Mouse (Mus musculus): ENCODE data around the gene Mpc1.
"Not testable (repeated sequence)": the region's sequence is repeated elsewhere in the genome, so short reads cannot be mapped to it uniquely, and the experiment has no call there.

The Mpc1 gene

GRCm38 (mm10) chr17:8316251-8316650 is 33.5 kb downstream of the Mpc1 start:
- peaks cover 41% of the 10 kb centered on the region for H3K4me1 ChIP-seq (replicated peaks; ENCODE audit: low read depth, low read length)
- no peaks in the 10 kb centered on the region for H3K9me3 ChIP-seq (ENCODE audit: low read length)
- no peak overlapping the region for H3K4me3 ChIP-seq (replicated peaks; ENCODE audit: low read length)
- peaks cover 49% of the 10 kb centered on the region for H3K36me3 ChIP-seq (ENCODE audit: insufficient read depth, low read length)
- TF ChIP-seq POU5F1 (IDR thresholded peaks at IDR 0.05; ENCODE audit: borderline replicate concordance, low read length), result no peak
- peak; percentile 58 for TF ChIP-seq CTCF (conservative IDR thresholded peaks at IDR 0.05; ENCODE audit: low read length)
- H3K27me3 ChIP-seq (ENCODE audit: insufficient read depth, low read length), result no peaks in the 10 kb centered on the region

GRCm38 (mm10) chr17:8326877-8327276 is 44.2 kb downstream of the Mpc1 start:
- H3K27me3 ChIP-seq (ENCODE audit: insufficient read depth, low read length); H3K4me3 ChIP-seq (replicated peaks; ENCODE audit: low read length); H3K9me3 ChIP-seq (ENCODE audit: low read length): not testable (repeated sequence)
- Histone ChIP-seq H3K36me3 (ENCODE audit: insufficient read depth, low read length) (peaks cover 45% of the 10 kb centered on the region), H3K4me1 (replicated peaks; ENCODE audit: low read depth, low read length) (peaks cover 24% of the 10 kb centered on the region)

DNA sequence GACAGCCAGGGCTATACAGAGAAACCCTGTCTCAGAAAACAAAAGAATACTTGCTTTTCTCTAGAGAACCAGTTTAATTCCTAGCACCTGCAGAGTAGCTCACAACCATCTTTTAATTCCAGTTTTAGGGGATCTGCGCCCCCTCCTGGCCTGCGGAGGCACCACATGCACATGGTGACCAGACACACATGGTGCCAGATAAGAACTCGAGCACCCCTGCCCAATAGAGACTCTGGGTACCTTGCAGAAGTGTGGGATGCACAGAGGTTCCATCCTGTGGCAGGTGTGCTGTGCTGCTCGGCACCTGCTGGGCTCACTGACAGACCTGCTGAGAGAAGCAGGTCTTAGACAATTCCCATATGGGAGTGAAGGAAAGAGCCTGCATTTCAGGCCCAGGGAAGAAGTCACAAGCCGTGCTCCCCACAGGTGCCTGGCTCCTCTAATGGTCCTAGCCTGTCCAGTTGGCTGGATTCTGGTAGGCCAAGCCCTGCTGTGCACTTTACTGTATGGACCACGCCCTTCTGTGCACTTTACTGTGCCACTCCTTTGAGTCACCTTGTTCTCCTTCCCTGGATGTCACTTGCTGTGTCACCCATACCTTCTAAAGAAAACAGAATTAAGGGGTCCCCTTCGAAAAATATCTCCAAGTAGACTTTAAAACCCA is 45.9 kb downstream of the Mpc1 start:
- TF ChIP-seq NANOG (IDR thresholded peaks at IDR 0.05; ENCODE audit: borderline replicate concordance, low read length) (no peak), CTCF (conservative IDR thresholded peaks at IDR 0.05; ENCODE audit: low read length) (peak; percentile 89), POU5F1 (IDR thresholded peaks at IDR 0.05; ENCODE audit: borderline replicate concordance, low read length) (no peak)
- H3K4me1 ChIP-seq (replicated peaks; ENCODE audit: low read depth, low read length), result peaks cover 24% of the 10 kb centered on the region
- H3K9me3 ChIP-seq (ENCODE audit: low read length), result no peaks in the 10 kb centered on the region
- peaks cover 29% of the 10 kb centered on the region for H3K36me3 ChIP-seq (ENCODE audit: insufficient read depth, low read length)
- peaks cover 3% of the 10 kb centered on the region; the same call in 1 of the 2 replicates for H3K27me3 ChIP-seq (ENCODE audit: insufficient read depth, low read length)
- H3K4me3 ChIP-seq (replicated peaks; ENCODE audit: low read length), result no peak overlapping the region

- H3K4me3 ChIP-seq (replicated peaks; ENCODE audit: low read length), result no peak overlapping the region
- H3K9me3 ChIP-seq (ENCODE audit: low read length), result no peaks in the 10 kb centered on the region
- H3K4me1 ChIP-seq (replicated peaks; ENCODE audit: low read depth, low read length), result peaks cover 19% of the 10 kb centered on the region
- TF ChIP-seq POU5F1 (IDR thresholded peaks at IDR 0.05; ENCODE audit: borderline replicate concordance, low read length) (no peak), CTCF (conservative IDR thresholded peaks at IDR 0.05; ENCODE audit: low read length) (no peak), NANOG (IDR thresholded peaks at IDR 0.05; ENCODE audit: borderline replicate concordance, low read length) (no peak)
- peaks cover 3% of the 10 kb centered on the region; the same call in 1 of the 2 replicates for H3K27me3 ChIP-seq (ENCODE audit: insufficient read depth, low read length)
- H3K36me3 ChIP-seq (ENCODE audit: insufficient read depth, low read length), result peaks cover 12% of the 10 kb centered on the region; the same call in 1 of the 2 replicates
Measured at GRCm38 (mm10) chr17:8330602-8331001, 47.9 kb downstream of the Mpc1 start.

DNA sequence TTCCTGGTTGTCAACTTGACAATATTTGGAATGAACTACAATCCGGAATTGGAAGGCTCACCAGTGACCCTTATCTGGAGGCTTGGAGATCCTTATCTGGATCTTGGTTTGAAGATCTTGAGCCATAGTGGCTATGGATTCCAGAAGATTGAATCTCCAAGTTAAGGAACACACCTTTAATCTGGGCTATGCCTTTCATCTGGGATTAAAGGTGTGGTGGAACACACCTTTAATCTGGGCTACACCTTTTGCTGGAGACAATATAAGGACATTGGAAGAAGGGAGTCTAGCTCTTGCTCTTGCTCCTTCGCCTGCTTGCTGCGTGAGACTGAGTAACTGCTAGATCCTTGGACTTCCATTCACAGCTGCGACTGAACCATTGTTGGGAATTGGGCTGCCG is 54.5 kb downstream of the Mpc1 start, which contains the start of gene Prr18:
Gene Prr18, plus strand, starts transcription at position 301 of the 400 bp plus-strand sequence.
- Histone ChIP-seq H3K4me1 (replicated peaks; ENCODE audit: low read depth, low read length) (peaks cover 19% of the 10 kb centered on the region), H3K27me3 (ENCODE audit: insufficient read depth, low read length) (peaks cover 42% of the 10 kb centered on the region)
- H3K9me3 ChIP-seq (ENCODE audit: low read length); H3K36me3 ChIP-seq (ENCODE audit: insufficient read depth, low read length); H3K4me3 ChIP-seq (replicated peaks; ENCODE audit: low read length): not testable (repeated sequence)

GRCm38 (mm10) chr17:8339666-8340374 is 57.1 kb downstream of the Mpc1 start:
- Histone ChIP-seq H3K4me3 (replicated peaks; ENCODE audit: low read length) (peak overlapping the region; percentile 81), H3K4me1 (replicated peaks; ENCODE audit: low read depth, low read length) (peaks cover 19% of the 10 kb centered on the region), H3K27me3 (ENCODE audit: insufficient read depth, low read length) (peaks cover 66% of the 10 kb centered on the region), H3K36me3 (ENCODE audit: insufficient read depth, low read length) (peaks cover 4% of the 10 kb centered on the region; the same call in 1 of the 2 replicates), H3K9me3 (ENCODE audit: low read length) (no peaks in the 10 kb centered on the region)
- no peak for TF ChIP-seq NANOG (IDR thresholded peaks at IDR 0.05; ENCODE audit: borderline replicate concordance, low read length)
- TF ChIP-seq CTCF (conservative IDR thresholded peaks at IDR 0.05; ENCODE audit: low read length), result no peak
- no peak for TF ChIP-seq POU5F1 (IDR thresholded peaks at IDR 0.05; ENCODE audit: borderline replicate concordance, low read length)

GRCm38 (mm10) chr17:8340407-8341359 is 58.0 kb downstream of the Mpc1 start:
- H3K4me3 ChIP-seq (replicated peaks; ENCODE audit: low read length), result peak overlapping the region; percentile 81
- H3K9me3 ChIP-seq (ENCODE audit: low read length), result no peaks in the 10 kb centered on the region
- TF ChIP-seq NANOG (IDR thresholded peaks at IDR 0.05; ENCODE audit: borderline replicate concordance, low read length) (no peak), CTCF (conservative IDR thresholded peaks at IDR 0.05; ENCODE audit: low read length) (no peak), POU5F1 (IDR thresholded peaks at IDR 0.05; ENCODE audit: borderline replicate concordance, low read length) (no peak)
- peaks cover 19% of the 10 kb centered on the region for H3K4me1 ChIP-seq (replicated peaks; ENCODE audit: low read depth, low read length)
- peaks cover 72% of the 10 kb centered on the region for H3K27me3 ChIP-seq (ENCODE audit: insufficient read depth, low read length)
- peaks cover 4% of the 10 kb centered on the region; the same call in 1 of the 2 replicates for H3K36me3 ChIP-seq (ENCODE audit: insufficient read depth, low read length)

DNA sequence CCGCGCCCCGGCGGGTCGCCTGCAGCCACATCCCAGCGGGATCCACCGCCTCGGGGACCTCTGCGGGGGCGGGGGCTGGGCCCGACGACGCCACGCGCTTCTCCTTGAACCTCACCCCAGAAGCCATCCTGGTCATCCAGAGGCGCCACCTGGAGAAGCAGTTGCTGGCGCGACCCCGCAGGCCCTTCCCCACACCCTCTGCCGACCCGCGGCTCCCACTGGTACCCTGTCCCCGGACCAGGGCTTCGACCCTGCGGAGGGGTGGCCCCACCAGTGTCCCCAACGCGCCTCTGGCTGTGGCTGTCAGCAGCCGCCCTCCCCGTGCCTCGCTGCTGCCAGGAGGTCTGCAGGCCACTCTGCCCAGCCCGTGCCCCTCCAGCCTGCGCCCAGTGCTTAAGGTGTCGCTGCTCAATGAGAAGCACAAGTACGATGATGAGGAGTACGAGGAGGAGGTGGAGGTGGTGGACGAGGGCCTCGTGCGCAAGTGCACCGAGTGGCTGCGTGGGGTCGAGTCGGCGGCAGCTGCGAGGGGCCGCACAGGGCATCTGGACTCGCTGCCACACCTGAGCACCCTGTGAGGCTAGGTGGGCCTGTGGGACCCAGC is 58.8 kb downstream of the Mpc1 start:
- H3K4me3 ChIP-seq (replicated peaks; ENCODE audit: low read length), result peak overlapping the region; percentile 81
- no peaks in the 10 kb centered on the region for H3K9me3 ChIP-seq (ENCODE audit: low read length)
- TF ChIP-seq NANOG (IDR thresholded peaks at IDR 0.05; ENCODE audit: borderline replicate concordance, low read length), result no peak
- TF ChIP-seq POU5F1 (IDR thresholded peaks at IDR 0.05; ENCODE audit: borderline replicate concordance, low read length), result no peak
- TF ChIP-seq CTCF (conservative IDR thresholded peaks at IDR 0.05; ENCODE audit: low read length), result no peak
- peaks cover 4% of the 10 kb centered on the region; the same call in 1 of the 2 replicates for H3K36me3 ChIP-seq (ENCODE audit: insufficient read depth, low read length)
- peaks cover 19% of the 10 kb centered on the region for H3K4me1 ChIP-seq (replicated peaks; ENCODE audit: low read depth, low read length)
- H3K27me3 ChIP-seq (ENCODE audit: insufficient read depth, low read length), result peaks cover 78% of the 10 kb centered on the region

All from E14TG2a.4 (cell line).